Mouse (Mus musculus): Measurements from ENCODE around the gene Anapc2. TPM values are rescaled to one million over a fixed set of nuclear protein-coding genes. Genes with fewer than 3 reads are reported as not detected.
A peak's percentile ranks its signal among the peaks of the same experiment; 100 is the strongest.

Gene Anapc2
- total and polyA plus RNA-seq, 3 experiments: 9.8 to 67.0 TPM; not detected in 1

- Histone ChIP-seq H3K4me1 (ENCODE audit: control insufficient read depth in 1 of 2, insufficient read depth in 2 of 2, low read length in 2 of 2) (peaks cover 6 to 18% of the 10 kb centered on the region in 2 experiments; a peak in 3 of 4 replicates), H3K79me2 (ENCODE audit: control insufficient read depth, insufficient read depth, low read length, poor library complexity) (peaks cover 17% of the 10 kb centered on the region), H3K27ac (ENCODE audit: control insufficient read depth, low read depth, low read length) (peak within 1 kb of the TSS; percentile 100), H3K9me3 (replicated peaks; ENCODE audit: insufficient read depth, low read length) (no peaks in the 10 kb centered on the region), H3K27me3 (ENCODE audit: control insufficient read depth in 1 of 2, insufficient read depth in 2 of 2, low read length in 2 of 2) (no peaks in the 10 kb centered on the region), H3K4me3 (ENCODE audit: control insufficient read depth in 1 of 2, insufficient read depth in 1 of 2, low read depth in 2 of 2, low read length in 2 of 2) (peak within 1 kb of the TSS; percentile 96 to 97), H3K9ac (ENCODE audit: control insufficient read depth, low read depth, low read length, poor library complexity, severe bottlenecking) (peak within 1 kb of the TSS; percentile 99), H3K36me3 (ENCODE audit: control insufficient read depth in 1 of 2, insufficient read depth in 2 of 2, low read length in 2 of 2) (peaks cover 6 to 8% of the 10 kb centered on the region in 2 experiments)
- no peak for DNase-seq (ENCODE audit: low read depth, low spot score)
- TF ChIP-seq TCF12 (IDR thresholded peaks at IDR 0.05; ENCODE audit: low read depth, low read length) (peak; percentile 64), NRF1 (IDR thresholded peaks at IDR 0.05; ENCODE audit: insufficient read depth, low read depth, low read length, poor library complexity, severe bottlenecking) (peak; percentile 61; the same call in 1 of the 2 replicates), EP300 (IDR thresholded peaks at IDR 0.05; ENCODE audit: low read depth in 1 of 2, low read length in 2 of 2) (no peak), ZNF384 (IDR thresholded peaks at IDR 0.05; ENCODE audit: low read depth, low read length) (no peak), MAX (IDR thresholded peaks at IDR 0.05; ENCODE audit: low read length) (no peak; the same call in 1 of the 2 replicates), MAFK (IDR thresholded peaks at IDR 0.05; ENCODE audit: borderline replicate concordance, low read depth, low read length) (no peak), USF2 (IDR thresholded peaks at IDR 0.05; ENCODE audit: borderline replicate concordance in 1 of 2, insufficient read depth in 1 of 2, low read depth in 1 of 2, low read length in 2 of 2) (no peak), UBTF (IDR thresholded peaks at IDR 0.05; ENCODE audit: borderline replicate concordance, insufficient read depth, low read depth, low read length) (no peak; the same call in 1 of the 2 replicates), SMC3 (IDR thresholded peaks at IDR 0.05; ENCODE audit: low read depth, low read length) (no peak), POLR2AphosphoS2 (IDR thresholded peaks at IDR 0.05; ENCODE audit: low read length) (peak; percentile 100), MAZ (IDR thresholded peaks at IDR 0.05; ENCODE audit: low read depth, low read length) (no peak), ELF1 (IDR thresholded peaks at IDR 0.05; ENCODE audit: low read depth, low read length) (peak; percentile 45; the same call in 1 of the 2 replicates), MXI1 (IDR thresholded peaks at IDR 0.05; ENCODE audit: low read depth, low read length) (peak; percentile 42; the same call in 1 of the 2 replicates), KAT2A (conservative IDR thresholded peaks at IDR 0.05; ENCODE audit: low read depth, low read length) (0 out of 2 replicates have a peak, but pooled peaks have one; percentile 9), BHLHE40 (IDR thresholded peaks at IDR 0.05; ENCODE audit: borderline replicate concordance, low read depth, low read length) (no peak), ZMIZ1 (IDR thresholded peaks at IDR 0.05; ENCODE audit: low read depth, low read length) (peak; percentile 99), MYB (IDR thresholded peaks at IDR 0.05; ENCODE audit: low read depth, low read length) (no peak), RCOR1 (IDR thresholded peaks at IDR 0.05; ENCODE audit: low read depth, low read length) (no peak), CTCF (IDR thresholded peaks at IDR 0.05 in 2 of 3, conservative IDR thresholded peaks at IDR 0.05 in 1 of 3; ENCODE audit: control insufficient read depth in 1 of 3, insufficient read depth in 1 of 3, low read depth in 2 of 3, low read length in 3 of 3, poor library complexity in 1 of 3, severe bottlenecking in 1 of 3) (no peak), TAL1 (IDR thresholded peaks at IDR 0.05; ENCODE audit: low read length) (no peak), E2F4 (IDR thresholded peaks at IDR 0.05; ENCODE audit: borderline replicate concordance, low read depth, low read length) (no peak), RAD21 (IDR thresholded peaks at IDR 0.05; ENCODE audit: low read depth, low read length) (no peak), POLR2AphosphoS5 (IDR thresholded peaks at IDR 0.05; ENCODE audit: borderline replicate concordance, low read depth, low read length) (peak; percentile 99), ZKSCAN1 (IDR thresholded peaks at IDR 0.05; ENCODE audit: low read depth, low read length) (no peak), ZC3H11A (IDR thresholded peaks at IDR 0.05; ENCODE audit: low read depth, low read length) (no peak), TBP (IDR thresholded peaks at IDR 0.05; ENCODE audit: low read depth, low read length) (peak; percentile 99), SIN3A (IDR thresholded peaks at IDR 0.05; ENCODE audit: low read length) (peak; percentile 27; the same call in 1 of the 2 replicates), HCFC1 (IDR thresholded peaks at IDR 0.05; ENCODE audit: low read depth, low read length) (peak; percentile 65; the same call in 1 of the 2 replicates), JUND (IDR thresholded peaks at IDR 0.05; ENCODE audit: low read depth, low read length) (no peak), CHD1 (IDR thresholded peaks at IDR 0.05; ENCODE audit: low read depth, low read length) (no peak), POLR2A (IDR thresholded peaks at IDR 0.05; ENCODE audit: control insufficient read depth in 1 of 2, insufficient read depth in 1 of 2, low read depth in 1 of 2, low read length in 2 of 2, poor library complexity in 1 of 2) (peak; percentile 99 to 100), MEF2A (IDR thresholded peaks at IDR 0.05; ENCODE audit: extremely low read depth, insufficient replicate concordance, low read depth, low read length, poor library complexity, severe bottlenecking) (no peak), GATA1 (IDR thresholded peaks at IDR 0.05; ENCODE audit: low read depth, low read length) (no peak), NELFE (IDR thresholded peaks at IDR 0.05; ENCODE audit: low read depth, low read length) (peak; percentile 99), MYC (IDR thresholded peaks at IDR 0.05; ENCODE audit: low read depth, low read length) (peak; percentile 79), USF1 (IDR thresholded peaks at IDR 0.05; ENCODE audit: low read depth, low read length) (no peak), CHD2 (IDR thresholded peaks at IDR 0.05; ENCODE audit: low read length) (no peak), GABPA (IDR thresholded peaks at IDR 0.05; ENCODE audit: low read depth, low read length) (no peak)
Measured at GRCm38 (mm10) chr2:25224492-25224765, 47.8 kb upstream of the Anapc2 start, which contains the start of gene Tubb4b. TSS of gene Tubb4b (minus strand) at chr2:25224702.
